Mouse (Mus musculus): ENCODE data around the gene Cd2bp2.
A peak's percentile ranks its signal among the peaks of the same experiment; 100 is the strongest.

Cd2bp2 gene

GRCm38 (mm10) chr7:127195544-127196295, at the start of gene Cd2bp2:
TSS of gene Cd2bp2 (minus strand) at chr7:127196050.
- DNase-seq (ENCODE audit: extremely low read depth, low read depth) = peak; percentile 97

- no peak for DNase-seq (ENCODE audit: extremely low read depth, low read depth)
Measured at GRCm38 (mm10) chr7:127244658-127245510, 49.0 kb upstream of the Cd2bp2 start.

DNA sequence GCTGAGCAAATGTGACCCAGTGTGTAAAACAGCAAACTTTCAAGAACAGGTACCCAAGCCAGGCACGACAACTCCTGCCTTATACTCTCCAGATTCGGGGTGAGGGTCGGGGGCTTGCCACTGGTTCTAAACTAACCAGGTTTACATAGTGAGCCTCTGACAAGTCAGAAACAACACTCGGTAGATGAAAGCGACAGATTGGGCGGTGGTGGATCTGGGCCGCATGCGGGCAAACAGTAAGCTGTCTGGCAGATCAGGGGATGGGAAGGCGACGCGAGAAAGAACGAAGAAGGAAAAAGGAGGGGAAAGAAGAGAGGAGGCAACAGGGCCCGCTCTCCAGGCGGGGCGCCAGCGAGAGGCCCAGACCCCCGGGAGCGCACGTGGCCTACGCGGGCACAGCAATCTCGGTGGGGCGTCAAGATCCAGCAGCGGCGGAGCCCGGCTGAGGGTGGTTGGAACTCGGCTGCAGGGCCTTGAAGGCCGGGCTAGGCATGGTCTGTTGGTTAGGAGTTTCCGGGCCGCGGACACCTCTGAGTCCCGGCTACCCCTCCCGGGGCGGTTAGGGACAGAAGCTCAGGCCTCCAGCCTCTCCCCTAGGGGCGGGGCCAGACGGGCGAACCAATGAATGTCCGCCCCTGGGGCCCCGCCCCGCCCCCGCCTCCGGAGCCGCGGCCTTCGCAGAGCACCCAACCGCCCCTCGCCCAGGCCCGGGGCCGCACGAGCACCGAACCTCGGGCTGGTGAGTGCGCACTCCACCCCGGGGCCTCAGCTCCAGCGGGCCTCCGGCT, 48.2 kb upstream of the Cd2bp2 start, which contains the start of gene Zfp771:
Gene Zfp771, plus strand, starts transcription at position 405 of the 788 bp plus-strand sequence.
- peak; percentile 79 for DNase-seq (ENCODE audit: extremely low read depth, low read depth)

GRCm38 (mm10) chr7:127243361-127243867, 47.6 kb upstream of the Cd2bp2 start:
- DNase-seq (ENCODE audit: extremely low read depth, low read depth) = no peak

GRCm38 (mm10) chr7:127234777-127235176, 38.9 kb upstream of the Cd2bp2 start:
- DNase-seq (ENCODE audit: extremely low read depth, low read depth) = no peak

GRCm38 (mm10) chr7:127233765-127234164, 37.9 kb upstream of the Cd2bp2 start:
- DNase-seq (ENCODE audit: extremely low read depth, low read depth) = peak; percentile 47

DNA sequence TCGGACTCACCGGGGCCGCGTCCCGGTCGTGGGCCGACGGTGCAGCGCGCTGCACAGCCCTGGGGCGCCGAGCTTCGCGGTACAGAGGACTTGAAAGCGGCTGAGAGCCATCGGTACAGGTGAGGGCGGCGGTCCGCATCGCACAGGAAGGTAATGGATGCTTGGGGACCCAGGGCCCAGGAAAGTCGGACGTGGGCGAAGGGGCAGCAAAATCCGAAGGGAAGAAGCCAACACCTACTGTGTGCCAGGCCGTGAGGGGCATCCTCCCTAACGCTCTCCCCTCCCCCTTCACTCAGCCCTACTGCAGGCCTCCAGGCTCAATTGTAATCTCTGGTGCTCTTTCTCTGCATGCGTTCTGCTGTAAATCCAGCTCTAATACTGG, 37.5 kb upstream of the Cd2bp2 start:
- DNase-seq (ENCODE audit: extremely low read depth, low read depth) = no peak

DNA sequence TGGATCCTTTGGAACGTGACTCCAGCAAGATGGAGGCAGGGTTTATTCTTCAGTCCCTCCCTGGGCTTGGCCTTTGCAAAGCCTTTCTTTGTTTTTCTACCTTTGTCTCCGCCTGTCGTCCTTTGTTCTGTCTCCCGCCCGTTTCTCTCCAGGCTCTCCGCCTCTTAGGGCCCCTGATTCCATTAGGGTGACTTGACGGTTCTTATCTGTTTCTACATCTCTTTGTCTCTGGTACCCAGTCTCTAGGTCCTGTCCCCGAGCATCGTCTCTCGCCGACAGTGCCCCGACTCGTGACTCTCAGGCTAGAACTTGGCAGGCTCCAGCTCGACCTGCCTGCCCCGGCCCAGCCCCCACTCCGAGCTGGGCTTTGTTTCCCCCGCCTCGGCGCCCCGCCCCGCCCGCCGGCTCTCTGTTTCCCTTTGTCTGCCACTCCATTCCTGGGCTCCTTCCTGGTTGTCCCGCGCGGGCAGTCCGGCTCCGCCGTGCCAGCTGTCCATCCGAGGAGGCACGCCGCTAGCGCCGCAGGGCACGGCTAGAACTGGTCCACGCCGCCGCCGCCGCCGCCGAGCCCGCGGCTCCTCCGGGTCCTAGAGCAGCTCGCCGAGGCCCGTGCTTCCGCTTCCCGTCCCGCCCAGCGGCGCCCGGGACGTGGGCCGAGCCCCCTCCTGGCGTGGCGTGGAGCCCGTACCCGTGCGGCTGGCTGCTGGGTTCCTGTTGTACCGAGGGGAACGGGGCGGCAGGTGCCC, 36.9 kb upstream of the Cd2bp2 start, which contains the start of the genes Zfp553 and Sept1:
Gene Zfp553, plus strand, starts transcription at position 440 of the 746 bp plus-strand sequence.
Gene Sept1, minus strand, starts transcription at position 509 of the 746 bp plus-strand sequence.
- DNase-seq (ENCODE audit: extremely low read depth, low read depth) = peak; percentile 50

- DNase-seq (ENCODE audit: extremely low read depth, low read depth) = no peak
Measured at GRCm38 (mm10) chr7:127231826-127232621, 36.2 kb upstream of the Cd2bp2 start.

DNA sequence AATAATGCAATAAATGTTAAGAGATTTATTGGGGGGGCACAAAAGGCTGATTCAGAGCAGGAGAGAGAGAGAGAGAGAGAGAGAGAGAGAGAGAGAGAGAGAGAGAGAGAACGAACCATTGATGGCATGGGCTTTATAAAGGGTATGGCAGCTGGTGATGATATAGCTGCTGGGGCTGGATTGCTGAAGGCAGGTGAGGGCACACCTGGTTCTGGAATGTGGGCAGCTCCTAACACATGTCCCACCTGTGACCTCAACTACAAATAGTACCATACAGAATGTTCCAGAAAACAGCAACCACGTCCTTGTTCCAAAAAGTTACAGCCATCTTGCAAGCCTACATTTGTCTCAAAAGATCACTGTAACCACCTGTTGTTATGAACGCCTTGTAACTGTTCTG, 35.5 kb upstream of the Cd2bp2 start:
- no peak for DNase-seq (ENCODE audit: extremely low read depth, low read depth)

DNA sequence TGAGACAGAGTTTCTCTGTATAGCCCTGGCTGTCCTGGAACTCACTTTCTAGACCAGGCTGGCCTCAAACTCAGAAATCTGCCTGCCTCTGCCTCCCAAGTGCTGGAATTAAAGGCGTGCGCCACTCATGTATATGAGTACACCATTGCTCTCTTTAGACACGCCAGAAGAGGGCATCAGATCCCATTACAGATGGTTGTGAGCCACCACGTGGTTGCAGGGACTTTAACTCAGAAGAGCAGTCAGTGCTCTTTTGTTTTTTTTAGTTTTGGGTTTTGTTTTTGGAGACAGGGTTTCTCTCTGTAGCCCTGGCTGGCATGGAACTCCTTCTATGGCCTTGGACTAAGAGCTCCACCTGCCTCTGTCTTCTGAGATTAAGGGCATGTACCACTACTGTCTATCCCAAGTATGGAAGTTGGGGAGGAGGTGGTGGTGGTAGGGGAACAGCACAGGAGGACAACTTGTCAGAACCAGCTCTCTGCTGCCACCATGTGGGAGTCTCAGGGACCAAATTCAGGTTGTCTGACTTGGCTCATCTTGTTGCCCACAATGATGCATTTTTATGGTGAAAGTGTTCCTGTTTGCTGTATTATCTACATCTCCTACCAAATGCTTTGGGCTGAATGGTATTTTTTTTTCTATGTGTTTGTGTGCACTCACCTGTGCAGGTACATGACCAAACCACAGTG, 32.9 kb upstream of the Cd2bp2 start:
- peak; percentile 89 for DNase-seq (ENCODE audit: extremely low read depth, low read depth)

DNA sequence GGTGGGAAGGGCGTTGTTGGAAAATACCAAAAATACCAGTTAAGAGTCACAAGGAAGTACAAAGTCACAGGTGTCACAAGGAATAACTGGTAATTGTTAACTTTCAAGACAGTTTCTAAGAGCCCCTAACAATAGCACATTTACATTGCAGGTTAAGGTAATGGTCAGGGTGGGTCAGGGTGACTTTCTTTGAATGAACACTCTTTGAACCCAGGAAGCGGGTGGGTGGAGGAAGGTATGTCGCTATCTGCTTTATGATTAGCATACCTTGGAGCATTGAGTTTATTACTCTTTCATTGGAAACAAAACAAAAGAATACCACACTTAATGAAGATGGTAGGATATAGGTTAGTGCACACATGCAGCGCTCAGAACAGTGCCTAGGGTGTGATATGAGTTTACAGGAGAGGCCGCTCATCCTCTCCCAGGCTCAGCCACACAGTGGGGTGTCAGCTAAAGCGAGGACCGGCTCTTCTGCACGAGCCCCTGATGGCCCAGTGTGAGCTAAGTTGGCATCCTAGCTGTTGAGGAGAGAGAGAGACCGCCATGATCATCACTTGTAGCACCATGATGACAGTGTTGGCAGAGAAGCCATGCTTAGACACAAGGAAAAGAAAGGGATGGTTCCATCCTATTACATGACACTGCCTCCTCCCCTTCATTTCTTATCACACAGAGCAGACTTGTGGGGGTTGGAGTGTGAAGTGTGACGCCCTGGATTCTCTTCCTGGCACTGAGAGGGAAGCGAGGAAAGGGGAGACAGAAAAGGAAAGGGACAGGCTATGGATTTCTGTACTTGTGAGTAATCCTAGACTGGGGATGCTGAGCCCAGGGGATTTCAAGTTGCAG, 29.5 kb upstream of the Cd2bp2 start:
- peak; percentile 62 for DNase-seq (ENCODE audit: extremely low read depth, low read depth)

DNA sequence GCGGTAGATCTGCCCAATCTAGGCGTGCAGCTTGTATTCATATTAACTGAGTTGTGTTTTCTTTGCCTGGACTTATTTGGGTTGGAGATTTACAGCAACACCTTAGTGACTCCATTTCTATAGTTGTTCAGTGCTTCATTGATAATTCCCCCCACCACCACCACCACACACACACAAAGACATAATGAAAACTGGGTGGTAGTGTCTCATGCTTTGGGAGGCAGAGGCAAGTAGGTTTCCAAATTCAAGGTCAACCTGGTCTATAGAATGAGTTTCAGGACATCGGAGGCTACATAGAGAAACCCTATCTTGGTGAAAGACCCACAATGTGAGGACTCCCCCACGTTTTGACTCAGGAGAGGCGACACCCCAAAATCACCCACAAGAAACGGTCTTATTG, 28.8 kb upstream of the Cd2bp2 start:
- no peak for DNase-seq (ENCODE audit: extremely low read depth, low read depth)

DNA sequence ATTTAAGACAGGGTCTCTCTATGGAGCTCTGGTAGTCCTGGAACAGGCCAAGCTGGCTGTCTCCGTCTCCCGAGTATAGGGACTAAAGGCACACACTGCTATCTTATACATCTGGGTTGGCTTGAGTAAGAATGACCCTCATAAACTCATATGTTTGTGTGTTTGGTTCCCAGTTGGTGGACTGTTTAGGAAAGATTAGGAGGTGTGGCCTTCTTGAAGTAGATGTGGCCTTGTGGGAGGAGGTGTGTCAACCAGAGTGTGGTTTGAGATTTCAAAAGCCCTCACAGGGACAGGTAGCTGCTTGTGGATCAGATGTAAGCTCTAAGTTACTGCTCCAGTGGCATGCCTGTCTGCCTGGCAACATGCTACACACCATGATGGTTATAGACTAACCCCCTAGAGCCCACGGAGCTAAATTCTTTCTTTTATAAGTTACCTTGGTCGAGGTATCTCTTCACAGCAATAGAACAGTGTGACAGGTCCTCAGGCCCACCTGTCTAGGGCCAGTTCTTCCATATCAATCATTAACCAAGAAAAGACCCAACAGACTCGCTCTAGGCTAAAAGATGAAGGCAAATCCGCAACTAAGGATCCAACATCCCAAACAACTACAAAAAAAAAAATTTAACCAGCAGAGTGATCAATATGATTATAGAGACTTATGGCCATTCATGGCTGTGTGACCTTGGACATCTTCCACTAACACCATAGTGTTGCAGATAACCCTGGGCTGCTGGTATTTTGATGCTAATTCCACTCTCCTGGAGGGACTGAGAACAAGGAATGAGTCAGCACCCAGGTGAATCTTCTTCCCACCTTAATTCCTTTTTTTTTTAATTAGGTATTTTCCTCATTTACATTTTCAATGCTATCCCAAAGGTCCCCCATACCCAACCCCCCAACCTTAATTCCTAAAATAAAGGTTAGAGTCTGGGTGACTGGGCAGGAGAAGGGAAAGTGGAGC, 27.9 kb upstream of the Cd2bp2 start:
- no peak for DNase-seq (ENCODE audit: extremely low read depth, low read depth)

DNA sequence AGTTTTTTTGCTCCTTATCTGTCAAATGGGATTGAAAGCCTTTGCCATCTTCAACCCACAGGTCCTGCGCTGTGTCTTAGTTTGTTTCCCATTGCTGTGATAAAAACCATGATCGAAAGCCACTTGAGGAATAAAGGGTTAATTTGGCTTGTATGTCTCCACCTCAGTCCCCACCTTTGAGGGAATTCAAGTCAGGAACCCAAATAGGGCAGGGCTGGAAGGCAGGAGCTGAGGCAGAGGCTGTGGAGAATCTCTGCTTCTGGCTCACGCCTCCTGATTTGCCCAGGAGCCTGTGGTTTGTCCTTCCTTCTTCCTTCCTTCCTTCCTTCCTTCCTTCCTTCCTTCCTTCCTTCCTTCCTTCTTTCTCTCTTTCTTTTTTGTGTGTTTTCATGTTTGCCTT, 27.3 kb upstream of the Cd2bp2 start:
- no peak for DNase-seq (ENCODE audit: extremely low read depth, low read depth)

DNA sequence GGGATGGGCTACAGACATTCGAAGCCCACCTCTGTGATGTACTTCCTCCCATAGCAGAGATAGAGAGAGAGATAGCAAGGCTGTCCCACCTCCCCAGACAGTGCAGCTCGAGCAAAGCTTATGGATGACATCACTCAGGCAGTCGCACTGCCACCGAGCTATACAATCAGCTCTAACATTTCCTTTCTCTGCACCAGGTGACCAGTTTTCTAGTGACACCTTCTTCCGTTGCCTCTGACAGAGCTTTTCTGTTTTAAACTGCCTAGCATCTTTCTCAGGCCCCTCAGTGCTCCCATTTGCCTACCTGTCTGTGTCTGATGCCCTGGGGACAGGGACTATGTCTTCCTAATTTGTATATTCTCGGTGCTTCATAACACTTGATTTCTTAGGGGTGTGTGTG, 24.6 kb upstream of the Cd2bp2 start:
- DNase-seq (ENCODE audit: extremely low read depth, low read depth) = no peak

DNA sequence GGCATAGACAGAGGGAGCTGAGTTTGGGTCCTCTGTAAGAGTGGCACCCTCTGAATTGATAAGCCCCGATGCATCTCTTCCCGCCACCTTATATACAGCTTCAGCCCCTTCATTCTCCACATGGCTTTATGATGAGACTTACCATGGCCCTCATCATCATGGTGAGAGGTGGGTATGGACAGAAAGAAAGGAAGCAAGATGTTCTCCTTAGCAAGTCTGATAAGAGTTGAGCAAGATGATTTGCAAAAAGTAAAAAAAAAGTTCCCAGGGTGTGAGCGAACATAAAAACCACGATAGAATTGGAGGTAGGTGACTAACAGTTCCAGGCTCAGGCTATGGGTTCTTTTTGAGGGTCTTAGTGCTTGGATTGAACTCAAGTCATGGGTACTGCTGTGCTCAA, 22.8 kb upstream of the Cd2bp2 start:
- DNase-seq (ENCODE audit: extremely low read depth, low read depth) = peak; percentile 78
